Mouse (Mus musculus): ENCODE measurements around the gene Armc10. TPM values are rescaled to one million over a fixed set of nuclear protein-coding genes. Genes with fewer than 3 reads are reported as not detected.
"Not testable (repeated sequence)": the region's sequence is repeated elsewhere in the genome, so short reads cannot be mapped to it uniquely, and the experiment has no call there.

Gene Armc10
- total and polyA plus RNA-seq, 3 experiments: 32.5 to 54.9 (median 34.1) TPM

- ATAC-seq (ENCODE audit: extremely low read depth, insufficient number of reproducible peaks, low FRiP score, poor library complexity, severe bottlenecking): no peak
- Histone ChIP-seq H3K4me1 (ENCODE audit: insufficient read depth, low read depth, low read length) (peaks cover 2% of the 10 kb centered on the region; the same call in 1 of the 2 replicates), H3K4me3 (ENCODE audit: low read depth, low read length) (no peak overlapping the region), H3K36me3 (replicated peaks) (peaks cover 42% of the 10 kb centered on the region), H3K9me3 (replicated peaks) (no peaks in the 10 kb centered on the region), H3K27me3 (ENCODE audit: insufficient read depth, low read length) (no peaks in the 10 kb centered on the region)
- DNase-seq (ENCODE audit: low spot score): no peak
- TF ChIP-seq TAL1 (conservative IDR thresholded peaks at IDR 0.05; ENCODE audit: low read depth, low read length): no peak
- TF ChIP-seq GATA1 (IDR thresholded peaks at IDR 0.05; ENCODE audit: borderline replicate concordance, low read length): no peak
- TF ChIP-seq CTCF (IDR thresholded peaks at IDR 0.05; ENCODE audit: low read depth, low read length): no peak
- TF ChIP-seq POLR2AphosphoS5 (IDR thresholded peaks at IDR 0.05; ENCODE audit: insufficient replicate concordance, low read depth, low read length): no peak
- no peak for TF ChIP-seq GATA2 (IDR thresholded peaks at IDR 0.05; ENCODE audit: borderline replicate concordance, low read depth, low read length)
Measured at GRCm38 (mm10) chr5:21685001-21685400, 39.4 kb downstream of the Armc10 start.

- TF ChIP-seq POLR2AphosphoS5 (IDR thresholded peaks at IDR 0.05; ENCODE audit: insufficient replicate concordance, low read depth, low read length): no peak
- no peak for TF ChIP-seq TAL1 (conservative IDR thresholded peaks at IDR 0.05; ENCODE audit: low read depth, low read length)
- TF ChIP-seq GATA1 (IDR thresholded peaks at IDR 0.05; ENCODE audit: borderline replicate concordance, low read length): no peak
- no peak for TF ChIP-seq GATA2 (IDR thresholded peaks at IDR 0.05; ENCODE audit: borderline replicate concordance, low read depth, low read length)
- no peak for TF ChIP-seq CTCF (IDR thresholded peaks at IDR 0.05; ENCODE audit: low read depth, low read length)
- Histone ChIP-seq H3K4me1 (ENCODE audit: insufficient read depth, low read depth, low read length) (peaks cover 2% of the 10 kb centered on the region; the same call in 1 of the 2 replicates), H3K4me3 (ENCODE audit: low read depth, low read length) (no peak overlapping the region), H3K27me3 (ENCODE audit: insufficient read depth, low read length) (no peaks in the 10 kb centered on the region), H3K36me3 (replicated peaks) (peaks cover 31% of the 10 kb centered on the region), H3K9me3 (replicated peaks) (no peaks in the 10 kb centered on the region)
- ATAC-seq (ENCODE audit: extremely low read depth, insufficient number of reproducible peaks, low FRiP score, poor library complexity, severe bottlenecking): no peak
- no peak for DNase-seq (ENCODE audit: low spot score)
Measured at GRCm38 (mm10) chr5:21687042-21687441, 41.4 kb downstream of the Armc10 start.

DNA sequence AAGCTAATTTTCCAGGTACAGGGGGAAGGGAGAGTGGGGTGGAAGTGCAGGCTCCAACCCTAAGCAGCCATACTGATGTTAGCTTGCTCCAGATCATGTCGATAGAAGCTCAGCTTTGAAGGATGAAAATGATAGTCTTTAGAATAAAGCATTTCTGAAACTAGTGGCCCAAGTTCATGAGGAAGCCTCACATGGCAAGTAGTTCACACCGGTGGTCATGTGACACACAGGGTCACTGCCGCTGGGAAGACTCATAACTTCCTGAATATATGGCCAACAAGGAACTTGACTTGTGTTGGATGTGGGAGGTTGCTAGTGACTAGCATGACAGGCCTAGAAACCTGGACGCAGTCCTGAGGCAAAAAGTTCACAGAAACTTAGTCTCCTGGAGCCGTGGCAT is 46.6 kb downstream of the Armc10 start:
- Histone ChIP-seq H3K4me3 (ENCODE audit: low read depth, low read length) (no peak overlapping the region), H3K4me1 (ENCODE audit: insufficient read depth, low read depth, low read length) (peaks cover 3% of the 10 kb centered on the region; the same call in 1 of the 2 replicates), H3K9me3 (replicated peaks) (no peaks in the 10 kb centered on the region), H3K36me3 (replicated peaks) (peaks cover 15% of the 10 kb centered on the region), H3K27me3 (ENCODE audit: insufficient read depth, low read length) (no peaks in the 10 kb centered on the region)
- ATAC-seq (ENCODE audit: extremely low read depth, insufficient number of reproducible peaks, low FRiP score, poor library complexity, severe bottlenecking) (no peak), DNase-seq (ENCODE audit: low spot score) (no peak)
- TF ChIP-seq GATA2 (IDR thresholded peaks at IDR 0.05; ENCODE audit: borderline replicate concordance, low read depth, low read length) (no peak), POLR2AphosphoS5 (IDR thresholded peaks at IDR 0.05; ENCODE audit: insufficient replicate concordance, low read depth, low read length) (no peak), TAL1 (conservative IDR thresholded peaks at IDR 0.05; ENCODE audit: low read depth, low read length) (no peak), CTCF (IDR thresholded peaks at IDR 0.05; ENCODE audit: low read depth, low read length) (no peak), GATA1 (IDR thresholded peaks at IDR 0.05; ENCODE audit: borderline replicate concordance, low read length) (no peak)

GRCm38 (mm10) chr5:21693372-21693870 is 47.8 kb downstream of the Armc10 start:
- ATAC-seq (ENCODE audit: extremely low read depth, insufficient number of reproducible peaks, low FRiP score, poor library complexity, severe bottlenecking): no peak
- H3K9me3 ChIP-seq (replicated peaks): no peaks in the 10 kb centered on the region
- H3K4me3 ChIP-seq (ENCODE audit: low read depth, low read length): no peak overlapping the region
- TF ChIP-seq GATA2 (IDR thresholded peaks at IDR 0.05; ENCODE audit: borderline replicate concordance, low read depth, low read length) (no peak), CTCF (IDR thresholded peaks at IDR 0.05; ENCODE audit: low read depth, low read length) (no peak), GATA1 (IDR thresholded peaks at IDR 0.05; ENCODE audit: borderline replicate concordance, low read length) (no peak), TAL1 (conservative IDR thresholded peaks at IDR 0.05; ENCODE audit: low read depth, low read length) (no peak), POLR2AphosphoS5 (IDR thresholded peaks at IDR 0.05; ENCODE audit: insufficient replicate concordance, low read depth, low read length) (no peak)
- peaks cover 14% of the 10 kb centered on the region for H3K36me3 ChIP-seq (replicated peaks)
- H3K27me3 ChIP-seq (ENCODE audit: insufficient read depth, low read length): no peaks in the 10 kb centered on the region
- peaks cover 3% of the 10 kb centered on the region; the same call in 1 of the 2 replicates for H3K4me1 ChIP-seq (ENCODE audit: insufficient read depth, low read depth, low read length)
- no peak for DNase-seq (ENCODE audit: low spot score)

GRCm38 (mm10) chr5:21694854-21695490 is 49.4 kb downstream of the Armc10 start:
- Histone ChIP-seq H3K9me3 (replicated peaks) (no peaks in the 10 kb centered on the region), H3K27me3 (ENCODE audit: insufficient read depth, low read length) (no peaks in the 10 kb centered on the region), H3K4me1 (ENCODE audit: insufficient read depth, low read depth, low read length) (peaks cover 5% of the 10 kb centered on the region; the same call in 1 of the 2 replicates), H3K36me3 (replicated peaks) (peaks cover 7% of the 10 kb centered on the region), H3K4me3 (ENCODE audit: low read depth, low read length) (no peak overlapping the region)
- ATAC-seq (ENCODE audit: extremely low read depth, insufficient number of reproducible peaks, low FRiP score, poor library complexity, severe bottlenecking) (no peak), DNase-seq (ENCODE audit: low spot score) (no peak)
- TF ChIP-seq POLR2AphosphoS5 (IDR thresholded peaks at IDR 0.05; ENCODE audit: insufficient replicate concordance, low read depth, low read length): no peak
- TF ChIP-seq GATA2 (IDR thresholded peaks at IDR 0.05; ENCODE audit: borderline replicate concordance, low read depth, low read length): no peak

GRCm38 (mm10) chr5:21699555-21699954 is 53.9 kb downstream of the Armc10 start:
- peaks cover 25% of the 10 kb centered on the region for H3K4me1 ChIP-seq (ENCODE audit: insufficient read depth, low read depth, low read length)
- not testable (repeated sequence) for H3K36me3 ChIP-seq (replicated peaks); H3K9me3 ChIP-seq (replicated peaks); H3K4me3 ChIP-seq (ENCODE audit: low read depth, low read length); DNase-seq (ENCODE audit: low spot score); ATAC-seq (ENCODE audit: extremely low read depth, insufficient number of reproducible peaks, low FRiP score, poor library complexity, severe bottlenecking); H3K27me3 ChIP-seq (ENCODE audit: insufficient read depth, low read length)
